ENCODE assay signal across 8 mouse cellular contexts in genomic region chr2:153239021-153239859, GRCm38 (mm10). TPM values are rescaled to one million over a fixed set of nuclear protein-coding genes. Genes with fewer than 3 reads are reported as not detected.
DNase-seq lines count a peak whose midpoint lies in the region; ATAC-seq lines count a peak whose summit lies in the region.

No protein-coding gene starts in this region.

- WGBS in kidney, embryonic 16.5 days = 60% methylated on average over 7 of the region's 7 CpGs
- WGBS in forebrain, embryonic 12.5 days = 40% methylated on average over 7 of the region's 7 CpGs
- 44% methylated on average over 7 of the region's 7 CpGs for WGBS in liver, embryonic 13.5 days (ENCODE audit: insufficient replicate concordance)
- WGBS in neural tube, embryonic 15.5 days = 68% methylated on average over 7 of the region's 7 CpGs

- H3K27ac ChIP-seq in kidney, embryonic 16.5 days (ENCODE audit: low read length) = peak overlapping the region; percentile 88
- H3K27ac ChIP-seq in forebrain, embryonic 12.5 days = peak overlapping the region; percentile 15; the same call in 1 of the 2 replicates
- peak overlapping the region; percentile 99 for H3K27ac ChIP-seq in liver, embryonic 13.5 days
- peak overlapping the region; percentile 49 for H3K27ac ChIP-seq in neural tube, embryonic 15.5 days (replicated peaks)

- DNase-seq in kidney, postnatal 36 days = no peak
- no peak for DNase-seq in liver, embryonic 13.5 days
- no peak for DNase-seq in frontal cortex, postnatal 14 days (ENCODE audit: low spot score in 2 of 2)
- no peak for DNase-seq in cerebellum, postnatal 4 days (ENCODE audit: low spot score in 2 of 2)

- H3K4me3 ChIP-seq in kidney, embryonic 16.5 days (ENCODE audit: low read length) = peak overlapping the region; percentile 93
- H3K4me3 ChIP-seq in forebrain, embryonic 12.5 days (replicated peaks) = peak overlapping the region; percentile 84
- H3K4me3 ChIP-seq in liver, embryonic 13.5 days (replicated peaks) = peak overlapping the region; percentile 97
- H3K4me3 ChIP-seq in neural tube, embryonic 15.5 days (replicated peaks) = peak overlapping the region; percentile 91

- no peak for ATAC-seq in kidney, embryonic 16.5 days (ENCODE audit: low FRiP score, low TSS enrichment)
- ATAC-seq in forebrain, embryonic 12.5 days (ENCODE audit: low FRiP score) = no peak
- ATAC-seq in liver, embryonic 13.5 days (ENCODE audit: low read depth) = no peak
- ATAC-seq in neural tube, embryonic 15.5 days (ENCODE audit: low FRiP score) = no peak
- no peak for ATAC-seq in megakaryocyte-erythroid progenitor cell, adult 5-6 weeks (replicated peaks; ENCODE audit: low FRiP score, low TSS enrichment, poor library complexity, severe bottlenecking)

- H3K9ac ChIP-seq in kidney, embryonic 16.5 days (replicated peaks; ENCODE audit: low read length) = peak overlapping the region; percentile 92
- H3K9ac ChIP-seq in forebrain, embryonic 12.5 days = peak overlapping the region; percentile 98
- peak overlapping the region; percentile 99 for H3K9ac ChIP-seq in liver, embryonic 13.5 days
- peak overlapping the region; percentile 96 for H3K9ac ChIP-seq in neural tube, embryonic 15.5 days (replicated peaks)

- peaks cover 37% of the 10 kb centered on the region for H3K4me1 ChIP-seq in kidney, embryonic 16.5 days (ENCODE audit: insufficient read depth, low read length)
- peaks cover 42% of the 10 kb centered on the region for H3K4me1 ChIP-seq in forebrain, embryonic 12.5 days
- H3K4me1 ChIP-seq in liver, embryonic 13.5 days (replicated peaks) = peaks cover 67% of the 10 kb centered on the region
- H3K4me1 ChIP-seq in neural tube, embryonic 15.5 days = peaks cover 46% of the 10 kb centered on the region

- no peaks in the 10 kb centered on the region for H3K9me3 ChIP-seq in kidney, embryonic 16.5 days (ENCODE audit: low read length)
- no peaks in the 10 kb centered on the region for H3K9me3 ChIP-seq in forebrain, embryonic 12.5 days
- H3K9me3 ChIP-seq in liver, embryonic 13.5 days (replicated peaks) = no peaks in the 10 kb centered on the region
- H3K9me3 ChIP-seq in neural tube, embryonic 15.5 days (replicated peaks) = no peaks in the 10 kb centered on the region

- peaks cover 15% of the 10 kb centered on the region for H3K36me3 ChIP-seq in kidney, embryonic 16.5 days (ENCODE audit: insufficient read depth, low read length)
- peaks cover 33% of the 10 kb centered on the region for H3K36me3 ChIP-seq in forebrain, embryonic 12.5 days (replicated peaks)
- peaks cover 54% of the 10 kb centered on the region for H3K36me3 ChIP-seq in liver, embryonic 13.5 days
- peaks cover 16% of the 10 kb centered on the region for H3K36me3 ChIP-seq in neural tube, embryonic 15.5 days

- peak overlapping the region; percentile 68 for H3K4me2 ChIP-seq in kidney, embryonic 16.5 days (replicated peaks; ENCODE audit: low read depth, low read length)
- peak overlapping the region; percentile 90 for H3K4me2 ChIP-seq in forebrain, embryonic 12.5 days
- peak overlapping the region; percentile 86 for H3K4me2 ChIP-seq in liver, embryonic 13.5 days
- H3K4me2 ChIP-seq in neural tube, embryonic 15.5 days = peak overlapping the region; percentile 78

- H3K27me3 ChIP-seq in kidney, embryonic 16.5 days (ENCODE audit: insufficient read depth, low read length) = no peaks in the 10 kb centered on the region
- H3K27me3 ChIP-seq in forebrain, embryonic 12.5 days = no peaks in the 10 kb centered on the region
- no peaks in the 10 kb centered on the region for H3K27me3 ChIP-seq in liver, embryonic 13.5 days
- H3K27me3 ChIP-seq in neural tube, embryonic 15.5 days (replicated peaks) = no peaks in the 10 kb centered on the region

RNA-seq across cellular contexts. Expression of gene Plagl2, which starts 2.0 kb away (rescaled TPM):
- 14.0 and 17.3 TPM in 2 replicates for polyA plus RNA-seq in kidney, embryonic 16.5 days (2015; fragmentation: Nextera tagmentation; extraction: Ambion mirVana)
- 21.4 and 28.7 TPM in 2 replicates for polyA plus RNA-seq in forebrain, embryonic 12.5 days (2016; fragmentation: Nextera tagmentation; extraction: Ambion mirVana)
- 13.6 and 19.5 TPM in 2 replicates for polyA plus RNA-seq in liver, embryonic 13.5 days (2015; fragmentation: Nextera tagmentation; extraction: Ambion mirVana)
- polyA plus RNA-seq in neural tube, embryonic 15.5 days (2015; fragmentation: Nextera tagmentation; extraction: Ambion mirVana) = 4.4 and 8.9 TPM in 2 replicates
- total RNA-seq in megakaryocyte-erythroid progenitor cell, adult 5-6 weeks (2014; fragmentation: Nextera tagmentation) = 38.6 and 46.5 TPM in 2 replicates
- 3.7 and 10.0 TPM in 2 replicates for total RNA-seq in megakaryocyte-erythroid progenitor cell, adult 5-6 weeks (2017)

RNA-seq across cellular contexts. Expression of gene Pofut1, which starts 2.1 kb away (rescaled TPM):
- polyA plus RNA-seq in kidney, embryonic 16.5 days (2015; fragmentation: Nextera tagmentation; extraction: Ambion mirVana) = 6.5 and 6.9 TPM in 2 replicates
- 6.5 and 7.6 TPM in 2 replicates for polyA plus RNA-seq in forebrain, embryonic 12.5 days (2016; fragmentation: Nextera tagmentation; extraction: Ambion mirVana)
- polyA plus RNA-seq in liver, embryonic 13.5 days (2015; fragmentation: Nextera tagmentation; extraction: Ambion mirVana) = 3.3 and 3.5 TPM in 2 replicates
- polyA plus RNA-seq in neural tube, embryonic 15.5 days (2015; fragmentation: Nextera tagmentation; extraction: Ambion mirVana) = 5.3 and 5.5 TPM in 2 replicates
- 26.4 and 27.1 TPM in 2 replicates for total RNA-seq in megakaryocyte-erythroid progenitor cell, adult 5-6 weeks (2014; fragmentation: Nextera tagmentation)
- 14.8 and 22.3 TPM in 2 replicates for total RNA-seq in megakaryocyte-erythroid progenitor cell, adult 5-6 weeks (2017)

RNA-seq across cellular contexts. Expression of gene Tspyl3, which starts 14.0 kb away (rescaled TPM):
- polyA plus RNA-seq in kidney, embryonic 16.5 days (2015; fragmentation: Nextera tagmentation; extraction: Ambion mirVana) = 14.0 and 14.6 TPM in 2 replicates
- 9.5 TPM in 2 replicates for polyA plus RNA-seq in forebrain, embryonic 12.5 days (2016; fragmentation: Nextera tagmentation; extraction: Ambion mirVana)
- polyA plus RNA-seq in liver, embryonic 13.5 days (2015; fragmentation: Nextera tagmentation; extraction: Ambion mirVana) = 3.0 and 3.1 TPM in 2 replicates
- 37.2 and 38.0 TPM in 2 replicates for polyA plus RNA-seq in neural tube, embryonic 15.5 days (2015; fragmentation: Nextera tagmentation; extraction: Ambion mirVana)
- total RNA-seq in megakaryocyte-erythroid progenitor cell, adult 5-6 weeks (2014; fragmentation: Nextera tagmentation) = 6.5 and 8.0 TPM in 2 replicates
- total RNA-seq in megakaryocyte-erythroid progenitor cell, adult 5-6 weeks (2017) = 2.0 and 5.6 TPM in 2 replicates

RNA-seq across cellular contexts. Expression of gene Kif3b, which starts 52.0 kb away (rescaled TPM):
- 8.9 TPM in 2 replicates for polyA plus RNA-seq in kidney, embryonic 16.5 days (2015; fragmentation: Nextera tagmentation; extraction: Ambion mirVana)
- 11.4 and 11.9 TPM in 2 replicates for polyA plus RNA-seq in forebrain, embryonic 12.5 days (2016; fragmentation: Nextera tagmentation; extraction: Ambion mirVana)
- 1.8 and 2.2 TPM in 2 replicates for polyA plus RNA-seq in liver, embryonic 13.5 days (2015; fragmentation: Nextera tagmentation; extraction: Ambion mirVana)
- 18.1 and 21.9 TPM in 2 replicates for polyA plus RNA-seq in neural tube, embryonic 15.5 days (2015; fragmentation: Nextera tagmentation; extraction: Ambion mirVana)
- 10.2 and 10.5 TPM in 2 replicates for total RNA-seq in megakaryocyte-erythroid progenitor cell, adult 5-6 weeks (2014; fragmentation: Nextera tagmentation)
- total RNA-seq in megakaryocyte-erythroid progenitor cell, adult 5-6 weeks (2017) = 8.6 and 10.3 TPM in 2 replicates

Comparison
In these comparisons a context has a peak if more than half of its experiments do, and no peak if none do; other contexts are left out.
1. H3K27ac ChIP-seq: peak in every context shown above with its lines; median percentile 99 in liver, embryonic 13.5 days; 88 in kidney, embryonic 16.5 days; 49 in neural tube, embryonic 15.5 days; 15 in forebrain, embryonic 12.5 days.